Mouse (Mus musculus) forebrain, embryonic 12.5 days (tissue): ENCODE data around the gene Pgrmc1. TPM values are rescaled to one million over a fixed set of nuclear protein-coding genes. Genes with fewer than 3 reads are reported as not detected.
A peak's percentile ranks its signal among the peaks of the same experiment; 100 is the strongest.

Experiments
- ATAC-seq: fragments of 200-750 bp; cut with Nextera tagmentation; 2 replicates; pipeline ENCODE4 v1.8.0; 2017; ENCODE audit warnings: moderate TSS enrichment; ENCODE audit not compliant: low FRiP score
- H3K27ac ChIP-seq: fragments of 300-500 bp; sonication (generic); 2 replicates; pipeline ENCODE4 v1.5.1; 2016; ENCODE audit warnings: mild to moderate bottlenecking
- H3K27me3 ChIP-seq: fragments of 300-500 bp; sonication (generic); 2 replicates; pipeline ENCODE4 v1.6.1; 2016; ENCODE audit warnings: mild to moderate bottlenecking
- H3K36me3 ChIP-seq: fragments of 300-500 bp; sonication (generic); replicated peaks from 2 replicates; pipeline ENCODE4 v1.6.1; 2016; ENCODE audit warnings: mild to moderate bottlenecking
- H3K4me1 ChIP-seq: fragments of 300-500 bp; sonication (generic); 2 replicates; pipeline ENCODE4 v1.6.1; 2016
- H3K4me2 ChIP-seq: fragments of 300-500 bp; sonication (generic); 2 replicates; pipeline ENCODE4 v1.6.1; 2016; ENCODE audit warnings: mild to moderate bottlenecking, moderate library complexity
- H3K4me3 ChIP-seq: fragments of 300-500 bp; sonication (generic); replicated peaks from 2 replicates; pipeline ENCODE4 v1.5.1; 2016; ENCODE audit warnings: mild to moderate bottlenecking
- H3K9ac ChIP-seq: fragments of 300-500 bp; sonication (generic); 2 replicates; pipeline ENCODE4 v1.6.1; 2016; ENCODE audit warnings: mild to moderate bottlenecking
- H3K9me3 ChIP-seq: fragments of 300-500 bp; sonication (generic); 2 replicates; pipeline ENCODE4 v1.6.1; 2016
- WGBS: fragments of 180-500 bp; shearing (Covaris S2); methylation state at CpG from one replicate; pipeline ENCODE4 v1.1.7; 2016; 5-methylcytosine and 5-hydroxymethylcytosine counted together
- polyA plus RNA-seq: library from polyadenylated mRNA; unstranded; fragments of >200 nt; fragmentation: Nextera tagmentation; extraction: Ambion mirVana; gene quantifications from 2 replicates; pipeline ENCODE4 v1.2.1, GENCODE M21; 2016

Pgrmc1 gene
- polyA plus RNA-seq, 1 experiment from 2014 or later: 414 TPM

DNA sequence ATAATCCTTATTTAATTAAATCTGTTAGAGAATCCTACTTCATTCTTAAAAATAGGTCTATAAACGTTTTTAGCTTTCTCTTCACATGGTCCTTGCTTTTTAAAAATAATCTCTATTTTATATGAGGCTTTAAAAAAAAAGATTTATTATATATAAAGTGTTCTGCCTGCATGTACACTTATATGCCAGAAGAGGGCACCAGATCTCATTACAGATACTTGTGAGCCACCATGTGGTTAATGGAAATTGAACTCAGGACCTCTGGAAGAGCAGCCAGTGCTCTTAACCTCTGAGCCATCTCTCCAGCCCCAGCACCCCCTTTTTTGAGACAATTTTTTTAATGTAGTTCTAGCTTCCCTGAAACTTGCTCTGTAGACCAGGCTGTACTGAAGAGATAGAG lies 32.8 kb downstream of the Pgrmc1 start:
- Histone ChIP-seq H3K4me1 (no peaks in the 10 kb centered on the region), H3K27me3 (no peaks in the 10 kb centered on the region), H3K27ac (no peak overlapping the region), H3K36me3 (no peaks in the 10 kb centered on the region), H3K4me2 (no peak overlapping the region), H3K4me3 (no peak overlapping the region), H3K9me3 (no peaks in the 10 kb centered on the region), H3K9ac (no peak overlapping the region)
- WGBS: 0% methylated on average over 1 of the region's 1 CpGs
- no peak for ATAC-seq

GRCm38 (mm10) chrX:36640046-36640445 lies 42.0 kb downstream of the Pgrmc1 start:
- Histone ChIP-seq H3K27ac (no peak overlapping the region), H3K36me3 (no peaks in the 10 kb centered on the region), H3K4me1 (peaks cover 2% of the 10 kb centered on the region; the same call in 1 of the 2 replicates), H3K4me2 (no peak overlapping the region), H3K9ac (no peak overlapping the region), H3K9me3 (no peaks in the 10 kb centered on the region), H3K4me3 (no peak overlapping the region), H3K27me3 (no peaks in the 10 kb centered on the region)
- 83% methylated on average over 6 of the region's 6 CpGs for WGBS
- ATAC-seq: no peak

DNA sequence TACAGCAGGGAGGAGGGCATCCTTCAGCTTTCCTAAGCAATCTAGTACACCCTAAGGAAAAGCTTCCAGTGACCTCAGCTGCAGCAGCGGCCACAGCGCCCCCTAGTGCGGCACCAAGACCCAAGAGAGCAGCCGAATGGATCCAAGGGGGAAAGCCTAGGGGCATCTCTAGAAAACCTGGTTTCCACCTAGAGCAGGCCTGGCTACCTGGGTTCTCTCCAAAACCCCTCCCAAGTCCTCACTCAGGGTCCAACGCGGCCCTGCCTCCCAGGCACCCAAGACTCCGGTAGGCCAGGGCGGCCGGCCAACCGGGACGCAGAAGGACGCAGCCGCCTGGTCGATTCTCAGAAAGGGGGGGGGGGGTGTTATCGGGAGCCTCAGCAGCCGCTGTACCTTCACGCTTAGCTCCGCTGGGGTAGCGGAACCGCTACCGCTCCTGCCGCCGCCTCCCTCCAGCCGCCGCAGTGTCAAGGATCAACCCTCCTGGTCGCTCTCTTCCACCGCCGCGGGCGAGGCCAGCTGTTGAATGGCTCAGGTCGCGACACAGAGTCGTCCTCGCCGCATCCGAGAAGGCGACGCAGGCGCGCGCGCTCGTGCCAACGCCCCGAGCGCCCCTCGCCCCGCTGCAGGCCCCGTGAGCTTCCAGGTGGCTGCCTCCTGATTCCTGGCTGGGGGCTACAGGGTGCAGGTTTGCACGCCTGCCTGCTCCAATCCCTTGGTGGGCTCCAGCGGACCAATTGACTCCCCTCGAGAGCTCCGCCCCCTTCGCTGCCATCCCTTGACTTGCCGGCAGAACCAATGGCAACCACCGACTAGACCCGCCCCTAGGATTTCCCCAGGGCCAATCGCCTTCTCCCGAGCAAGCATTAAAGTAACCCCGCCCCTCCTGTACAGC lies 46.9 kb downstream of the Pgrmc1 start, which contains the start of gene Akap17b:
Gene Akap17b (minus strand): TSS at position 739 of the 895 bp plus-strand sequence.
- H3K36me3 ChIP-seq: no peaks in the 10 kb centered on the region
- peak within 1 kb of the TSS; percentile 47 for H3K4me2 ChIP-seq
- no peaks in the 10 kb centered on the region for H3K9me3 ChIP-seq
- H3K27me3 ChIP-seq: no peaks in the 10 kb centered on the region
- peak within 1 kb of the TSS; percentile 69 for H3K27ac ChIP-seq
- H3K9ac ChIP-seq: peak within 1 kb of the TSS; percentile 65
- peak; percentile 97 for ATAC-seq
- peaks cover 2% of the 10 kb centered on the region; the same call in 1 of the 2 replicates for H3K4me1 ChIP-seq
- peak within 1 kb of the TSS; percentile 61 for H3K4me3 ChIP-seq
- WGBS: 29% methylated on average over 53 of the region's 60 CpGs

Other genes with a start within 250 kb of the Pgrmc1 start
- not detected in 2 replicates for gene Gm6268, start 196.9 kb upstream of the Pgrmc1 start, polyA plus RNA-seq
- gene Gm14569, start 106.4 kb upstream of the Pgrmc1 start, polyA plus RNA-seq: not detected in 2 replicates
- 3.9 and 4.4 TPM in 2 replicates for gene Akap17b, start 47.2 kb downstream of the Pgrmc1 start, polyA plus RNA-seq
- 0.47 and 0.86 TPM in 2 replicates for gene Slc25a43, start 145.5 kb downstream of the Pgrmc1 start, polyA plus RNA-seq
- 694 and 710 TPM in 2 replicates for gene Slc25a5, start 197.4 kb downstream of the Pgrmc1 start, polyA plus RNA-seq